Mouse (Mus musculus): ENCODE results near the gene Usp9x. TPM values are rescaled to one million over a fixed set of nuclear protein-coding genes. Genes with fewer than 3 reads are reported as not detected.
A peak's percentile ranks its signal among the peaks of the same experiment; 100 is the strongest.

Gene Usp9x
- total and polyA plus RNA-seq, 2 experiments from 2014 or later, result 25.7 to 345 TPM

GRCm38 (mm10) chrX:13039211-13039610 is 32.1 kb upstream of the Usp9x start:
- H3K27ac ChIP-seq (ENCODE audit: low read depth, low read length), result no peak overlapping the region
- 35% methylated on average over 3 of the region's 3 CpGs for WGBS
- no peaks in the 10 kb centered on the region for H3K27me3 ChIP-seq (ENCODE audit: insufficient read depth, low read length)
- peak; percentile 37 for DNase-seq
- H3K36me3 ChIP-seq (ENCODE audit: insufficient read depth), result no peaks in the 10 kb centered on the region
- no peak overlapping the region for H3K4me3 ChIP-seq (ENCODE audit: low read depth, low read length)
- H3K9me3 ChIP-seq (ENCODE audit: low read length), result no peaks in the 10 kb centered on the region
- no peak overlapping the region for H3K4me2 ChIP-seq (ENCODE audit: low read depth)
- no peak for TF ChIP-seq CTCF (IDR thresholded peaks at IDR 0.05; ENCODE audit: low read depth)
- no peaks in the 10 kb centered on the region for H3K4me1 ChIP-seq (ENCODE audit: insufficient read depth)
- no peak for ATAC-seq
- no peak overlapping the region for H3K9ac ChIP-seq

GRCm38 (mm10) chrX:13040391-13040790 is 30.9 kb upstream of the Usp9x start:
- Histone ChIP-seq H3K9ac (no peak overlapping the region), H3K9me3 (ENCODE audit: low read length) (no peaks in the 10 kb centered on the region), H3K27me3 (ENCODE audit: insufficient read depth, low read length) (no peaks in the 10 kb centered on the region), H3K4me3 (ENCODE audit: low read depth, low read length) (no peak overlapping the region), H3K4me1 (ENCODE audit: insufficient read depth) (no peaks in the 10 kb centered on the region), H3K36me3 (ENCODE audit: insufficient read depth) (no peaks in the 10 kb centered on the region), H3K27ac (ENCODE audit: low read depth, low read length) (no peak overlapping the region), H3K4me2 (ENCODE audit: low read depth) (no peak overlapping the region)
- DNase-seq, result no peak
- ATAC-seq, result no peak
- 74% methylated on average over 1 of the region's 1 CpGs for WGBS
- TF ChIP-seq CTCF (IDR thresholded peaks at IDR 0.05; ENCODE audit: low read depth), result no peak

GRCm38 (mm10) chrX:13041630-13042129 is 29.6 kb upstream of the Usp9x start:
- WGBS, result 12% methylated on average over 35 of the region's 35 CpGs
- TF ChIP-seq CTCF (IDR thresholded peaks at IDR 0.05; ENCODE audit: low read depth), result peak; percentile 49
- ATAC-seq (peak; percentile 98), DNase-seq (peak; percentile 93)
- no peaks in the 10 kb centered on the region for H3K27me3 ChIP-seq (ENCODE audit: insufficient read depth, low read length)
- H3K9ac ChIP-seq, result peak overlapping the region; percentile 48
- H3K9me3 ChIP-seq (ENCODE audit: low read length), result no peaks in the 10 kb centered on the region
- no peaks in the 10 kb centered on the region for H3K4me1 ChIP-seq (ENCODE audit: insufficient read depth)
- H3K4me2 ChIP-seq (ENCODE audit: low read depth), result peak overlapping the region; percentile 42
- peak overlapping the region; percentile 87 for H3K27ac ChIP-seq (ENCODE audit: low read depth, low read length)
- no peaks in the 10 kb centered on the region for H3K36me3 ChIP-seq (ENCODE audit: insufficient read depth)
- H3K4me3 ChIP-seq (ENCODE audit: low read depth, low read length), result peak overlapping the region; percentile 46

- 93% methylated on average over 2 of the region's 2 CpGs for WGBS
- Histone ChIP-seq H3K4me3 (ENCODE audit: low read depth, low read length) (no peak overlapping the region), H3K4me2 (ENCODE audit: low read depth) (no peak overlapping the region), H3K27ac (ENCODE audit: low read depth, low read length) (no peak overlapping the region), H3K9ac (no peak overlapping the region), H3K36me3 (ENCODE audit: insufficient read depth) (no peaks in the 10 kb centered on the region), H3K9me3 (ENCODE audit: low read length) (no peaks in the 10 kb centered on the region), H3K4me1 (ENCODE audit: insufficient read depth) (0 out of 2 replicates have a peak, but pooled peaks cover 3% of the 10 kb centered on the region), H3K27me3 (ENCODE audit: insufficient read depth, low read length) (no peaks in the 10 kb centered on the region)
- no peak for ATAC-seq
- DNase-seq, result no peak
- no peak for TF ChIP-seq CTCF (IDR thresholded peaks at IDR 0.05; ENCODE audit: low read depth)
Observed at GRCm38 (mm10) chrX:13043780-13044179, 27.5 kb upstream of the Usp9x start.

GRCm38 (mm10) chrX:13044666-13045065 is 26.6 kb upstream of the Usp9x start:
- TF ChIP-seq CTCF (IDR thresholded peaks at IDR 0.05; ENCODE audit: low read depth), result no peak
- Histone ChIP-seq H3K36me3 (ENCODE audit: insufficient read depth) (no peaks in the 10 kb centered on the region), H3K27ac (ENCODE audit: low read depth, low read length) (no peak overlapping the region), H3K4me3 (ENCODE audit: low read depth, low read length) (no peak overlapping the region), H3K27me3 (ENCODE audit: insufficient read depth, low read length) (no peaks in the 10 kb centered on the region), H3K9ac (no peak overlapping the region), H3K9me3 (ENCODE audit: low read length) (no peaks in the 10 kb centered on the region), H3K4me2 (ENCODE audit: low read depth) (no peak overlapping the region), H3K4me1 (ENCODE audit: insufficient read depth) (0 out of 2 replicates have a peak, but pooled peaks cover 3% of the 10 kb centered on the region)
- ATAC-seq (no peak), DNase-seq (no peak)
- WGBS, result 90% methylated on average over 5 of the region's 5 CpGs

- no peak overlapping the region for H3K4me3 ChIP-seq (ENCODE audit: low read depth, low read length)
- H3K4me2 ChIP-seq (ENCODE audit: low read depth), result no peak overlapping the region
- H3K27me3 ChIP-seq (ENCODE audit: insufficient read depth, low read length), result no peaks in the 10 kb centered on the region
- H3K9ac ChIP-seq, result no peak overlapping the region
- WGBS, result 46% methylated on average over 6 of the region's 6 CpGs
- 0 out of 2 replicates have a peak, but pooled peaks cover 3% of the 10 kb centered on the region for H3K4me1 ChIP-seq (ENCODE audit: insufficient read depth)
- no peaks in the 10 kb centered on the region for H3K9me3 ChIP-seq (ENCODE audit: low read length)
- ATAC-seq, result no peak
- no peak for TF ChIP-seq CTCF (IDR thresholded peaks at IDR 0.05; ENCODE audit: low read depth)
- H3K27ac ChIP-seq (ENCODE audit: low read depth, low read length), result peak overlapping the region; percentile 78
- no peaks in the 10 kb centered on the region for H3K36me3 ChIP-seq (ENCODE audit: insufficient read depth)
- no peak for DNase-seq
Observed at GRCm38 (mm10) chrX:13046893-13047435, 24.3 kb upstream of the Usp9x start.

GRCm38 (mm10) chrX:13047631-13048345 is 23.5 kb upstream of the Usp9x start:
- Histone ChIP-seq H3K9ac (peak overlapping the region; percentile 33; the same call in 1 of the 2 replicates), H3K27me3 (ENCODE audit: insufficient read depth, low read length) (no peaks in the 10 kb centered on the region), H3K4me2 (ENCODE audit: low read depth) (peak overlapping the region; percentile 42), H3K4me1 (ENCODE audit: insufficient read depth) (0 out of 2 replicates have a peak, but pooled peaks cover 3% of the 10 kb centered on the region), H3K4me3 (ENCODE audit: low read depth, low read length) (0 out of 2 replicates have a peak overlapping the region, but pooled peaks have one; percentile 9), H3K36me3 (ENCODE audit: insufficient read depth) (no peaks in the 10 kb centered on the region), H3K9me3 (ENCODE audit: low read length) (no peaks in the 10 kb centered on the region), H3K27ac (ENCODE audit: low read depth, low read length) (peak overlapping the region; percentile 78)
- DNase-seq, result peak; percentile 61
- WGBS, result 16% methylated on average over 14 of the region's 14 CpGs
- TF ChIP-seq CTCF (IDR thresholded peaks at IDR 0.05; ENCODE audit: low read depth), result no peak
- peak; percentile 89 for ATAC-seq
